Comparison of ENCODE assay signal across 15 mouse cellular contexts in the genomic region with DNA sequence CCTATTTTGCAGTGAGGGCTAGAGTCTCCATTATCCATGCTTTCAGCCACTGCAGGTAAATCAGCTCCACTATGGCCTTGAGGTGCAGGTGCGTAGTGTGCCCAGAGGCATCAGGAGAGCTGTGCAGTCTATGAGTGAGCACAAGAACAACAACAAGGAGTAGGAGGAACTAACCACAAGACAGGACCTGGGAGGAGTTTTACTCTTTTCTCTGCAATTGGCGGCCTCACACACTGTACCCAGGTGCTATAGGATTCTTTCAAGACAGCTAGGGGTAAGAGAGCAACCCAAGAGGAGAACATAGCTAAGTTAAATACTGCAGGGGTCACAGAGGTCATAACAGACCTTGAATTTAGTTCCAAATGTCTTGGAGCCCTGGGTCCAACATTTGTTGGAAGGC. TPM values are rescaled to one million over a fixed set of nuclear protein-coding genes. Genes with fewer than 3 reads are reported as not detected.
"Had no signal": no experiment of that assay in that cellular context is flagged by ENCODE, and none has a peak within 500 bp of the region (broad histone marks: within the 10 kb centered on the region; RNA-seq: fewer than 3 reads in every experiment).

No protein-coding gene starts in this region.

- H3K4me2 ChIP-seq: limb, embryonic 13.5 days; midbrain, embryonic 13.5 days; neural tube, embryonic 12.5 days had no signal

- H3K36me3 ChIP-seq: limb, embryonic 13.5 days; midbrain, embryonic 13.5 days; neural tube, embryonic 12.5 days had no signal

- H3K9ac ChIP-seq: limb, embryonic 13.5 days; liver, embryonic 14.5 days; midbrain, embryonic 13.5 days; neural tube, embryonic 12.5 days had no signal

- ATAC-seq: intestine, postnatal 0 days; midbrain, embryonic 13.5 days had no signal

- H3K27me3 ChIP-seq: neural tube, embryonic 12.5 days had no signal

- DNase-seq: kidney, adult 8-10 months; kidney, postnatal 36 days; left cerebral cortex, postnatal 4 days; lung, adult 18-20 months; retina, postnatal 1 day; right cerebral cortex, postnatal 4 days; spleen, adult 18-20 months had no signal

- H3K27ac ChIP-seq: kidney, postnatal 0 days; layer of hippocampus, adult 2 months; limb, embryonic 13.5 days; liver, embryonic 14.5 days; midbrain, embryonic 13.5 days; neural tube, embryonic 12.5 days had no signal

- H3K9me3 ChIP-seq: limb, embryonic 13.5 days; midbrain, embryonic 13.5 days; neural tube, embryonic 12.5 days had no signal

- H3K4me3 ChIP-seq: layer of hippocampus, adult 2 months; limb, embryonic 13.5 days; midbrain, embryonic 13.5 days; myocyte; neural tube, embryonic 12.5 days had no signal

RNA-seq across cellular contexts. Expression of gene Mfsd7a, which starts 10.0 kb away (rescaled TPM):
- polyA plus RNA-seq: midbrain, embryonic 13.5 days had no signal
